Mouse (Mus musculus): ENCODE data around the gene Pmepa1. TPM values are rescaled to one million over a fixed set of nuclear protein-coding genes. Genes with fewer than 3 reads are reported as not detected.

Gene Pmepa1
- polyA plus RNA-seq, 1 experiment = 0.01 TPM

- Histone ChIP-seq H3K36me3 (ENCODE audit: control insufficient read depth) (no peaks in the 10 kb centered on the region), H3K27me3 (ENCODE audit: control insufficient read depth) (no peaks in the 10 kb centered on the region), H3K4me1 (ENCODE audit: control insufficient read depth) (no peaks in the 10 kb centered on the region), H3K4me3 (replicated peaks) (no peak overlapping the region), H3K9me3 (ENCODE audit: control insufficient read depth, low read length) (peaks cover under 1% of the 10 kb centered on the region)
- no peak for TF ChIP-seq GATA1 (IDR thresholded peaks at IDR 0.05; ENCODE audit: low read length)
- TF ChIP-seq TAL1 (IDR thresholded peaks at IDR 0.05; ENCODE audit: low read length) = no peak
These were observed 95.5 kb downstream of the Pmepa1 start for GRCm38 (mm10) chr2:173180721-173181388.

DNA sequence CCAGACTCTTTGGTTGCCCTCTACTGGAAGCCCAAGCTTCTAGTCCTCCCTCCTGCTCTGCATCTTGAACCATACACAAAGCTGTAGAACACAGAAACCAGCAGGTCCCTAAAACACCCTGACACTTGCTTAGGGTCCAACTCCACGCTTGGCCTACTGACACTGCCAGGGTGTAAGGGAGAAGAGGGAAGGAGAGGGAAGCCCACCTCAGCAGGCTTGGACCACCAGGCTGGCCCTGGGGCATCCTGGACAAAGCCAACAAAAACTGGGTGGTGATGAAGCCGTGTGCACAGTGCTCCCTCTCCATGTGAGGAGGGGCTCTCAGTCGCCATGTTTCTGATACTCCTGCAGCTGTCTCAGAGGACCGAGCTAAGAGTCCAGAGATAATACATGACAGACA is 96.3 kb downstream of the Pmepa1 start:
- TF ChIP-seq GATA1 (IDR thresholded peaks at IDR 0.05; ENCODE audit: low read length) (no peak), TAL1 (IDR thresholded peaks at IDR 0.05; ENCODE audit: low read length) (no peak)
- H3K27me3 ChIP-seq (ENCODE audit: control insufficient read depth) = no peaks in the 10 kb centered on the region
- no peak overlapping the region for H3K4me3 ChIP-seq (replicated peaks)
- no peaks in the 10 kb centered on the region for H3K36me3 ChIP-seq (ENCODE audit: control insufficient read depth)
- H3K9me3 ChIP-seq (ENCODE audit: control insufficient read depth, low read length) = peaks cover 8% of the 10 kb centered on the region
- no peaks in the 10 kb centered on the region for H3K4me1 ChIP-seq (ENCODE audit: control insufficient read depth)

GRCm38 (mm10) chr2:173179046-173179445 is 97.3 kb downstream of the Pmepa1 start:
- H3K4me3 ChIP-seq (replicated peaks) = no peak overlapping the region
- H3K36me3 ChIP-seq (ENCODE audit: control insufficient read depth) = no peaks in the 10 kb centered on the region
- H3K27me3 ChIP-seq (ENCODE audit: control insufficient read depth) = no peaks in the 10 kb centered on the region
- TF ChIP-seq TAL1 (IDR thresholded peaks at IDR 0.05; ENCODE audit: low read length) = no peak
- no peak for TF ChIP-seq GATA1 (IDR thresholded peaks at IDR 0.05; ENCODE audit: low read length)
- H3K9me3 ChIP-seq (ENCODE audit: control insufficient read depth, low read length) = peaks cover 8% of the 10 kb centered on the region
- H3K4me1 ChIP-seq (ENCODE audit: control insufficient read depth) = peaks cover 6% of the 10 kb centered on the region

- Histone ChIP-seq H3K9me3 (ENCODE audit: control insufficient read depth, low read length) (peaks cover 8% of the 10 kb centered on the region), H3K36me3 (ENCODE audit: control insufficient read depth) (no peaks in the 10 kb centered on the region), H3K4me1 (ENCODE audit: control insufficient read depth) (peaks cover 13% of the 10 kb centered on the region), H3K27me3 (ENCODE audit: control insufficient read depth) (peaks cover 2% of the 10 kb centered on the region), H3K4me3 (replicated peaks) (no peak overlapping the region)
- TF ChIP-seq GATA1 (IDR thresholded peaks at IDR 0.05; ENCODE audit: low read length) = no peak
- TF ChIP-seq TAL1 (IDR thresholded peaks at IDR 0.05; ENCODE audit: low read length) = no peak
These were observed 98.4 kb downstream of the Pmepa1 start for GRCm38 (mm10) chr2:173177951-173178350.

- Histone ChIP-seq H3K36me3 (ENCODE audit: control insufficient read depth) (no peaks in the 10 kb centered on the region), H3K27me3 (ENCODE audit: control insufficient read depth) (peaks cover 7% of the 10 kb centered on the region), H3K4me1 (ENCODE audit: control insufficient read depth) (peaks cover 13% of the 10 kb centered on the region), H3K9me3 (ENCODE audit: control insufficient read depth, low read length) (peaks cover 8% of the 10 kb centered on the region), H3K4me3 (replicated peaks) (no peak overlapping the region)
- TF ChIP-seq GATA1 (IDR thresholded peaks at IDR 0.05; ENCODE audit: low read length) (no peak), TAL1 (IDR thresholded peaks at IDR 0.05; ENCODE audit: low read length) (no peak)
These were observed 98.9 kb downstream of the Pmepa1 start for GRCm38 (mm10) chr2:173177481-173177880.

DNA sequence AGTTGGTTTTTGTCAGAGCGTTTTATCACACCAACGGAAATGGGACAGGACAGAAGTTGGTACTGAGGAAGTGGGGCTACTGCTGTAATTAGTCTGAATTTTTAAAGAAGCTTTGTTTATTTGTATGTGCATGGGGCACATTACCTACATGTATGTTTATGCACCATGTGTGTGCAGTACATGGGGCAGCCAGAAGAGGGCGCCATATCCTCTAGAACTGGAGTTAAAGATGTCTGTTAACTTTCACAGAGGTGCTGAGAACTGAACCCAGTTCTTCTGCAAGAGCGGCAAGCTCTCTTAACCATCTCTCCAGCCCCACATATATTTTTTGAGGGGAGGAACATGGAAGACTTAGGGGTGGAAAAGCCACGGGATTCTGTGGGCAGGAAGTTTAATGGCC is 100.6 kb downstream of the Pmepa1 start:
- H3K4me3 ChIP-seq (replicated peaks) = no peak overlapping the region
- peaks cover 13% of the 10 kb centered on the region for H3K4me1 ChIP-seq (ENCODE audit: control insufficient read depth)
- H3K9me3 ChIP-seq (ENCODE audit: control insufficient read depth, low read length) = peaks cover 8% of the 10 kb centered on the region
- peaks cover 24% of the 10 kb centered on the region for H3K27me3 ChIP-seq (ENCODE audit: control insufficient read depth)
- no peaks in the 10 kb centered on the region for H3K36me3 ChIP-seq (ENCODE audit: control insufficient read depth)
- TF ChIP-seq GATA1 (IDR thresholded peaks at IDR 0.05; ENCODE audit: low read length) (no peak), TAL1 (IDR thresholded peaks at IDR 0.05; ENCODE audit: low read length) (no peak)

DNA sequence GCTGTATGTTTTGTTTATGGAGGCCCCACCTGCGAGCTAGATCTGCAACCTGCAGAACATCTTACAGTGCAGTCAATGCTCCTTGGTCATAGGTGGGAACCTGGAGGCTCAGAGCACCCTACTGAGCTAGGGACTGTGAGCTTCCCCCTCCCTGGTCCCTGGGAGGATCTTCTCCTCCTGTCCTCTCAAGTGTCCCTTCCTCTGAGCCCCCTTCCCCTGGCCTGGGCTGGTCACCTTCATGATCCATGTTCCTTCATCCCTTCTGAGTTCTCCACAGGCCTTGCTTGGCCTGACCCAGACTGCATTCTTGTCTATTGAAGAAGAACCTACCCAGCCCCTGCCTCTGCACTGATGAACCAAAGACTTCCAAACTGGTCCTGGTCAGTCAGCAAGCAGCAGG is 101.8 kb downstream of the Pmepa1 start:
- Histone ChIP-seq H3K4me1 (ENCODE audit: control insufficient read depth) (peaks cover 13% of the 10 kb centered on the region), H3K36me3 (ENCODE audit: control insufficient read depth) (no peaks in the 10 kb centered on the region), H3K9me3 (ENCODE audit: control insufficient read depth, low read length) (peaks cover 8% of the 10 kb centered on the region), H3K27me3 (ENCODE audit: control insufficient read depth) (peaks cover 28% of the 10 kb centered on the region), H3K4me3 (replicated peaks) (no peak overlapping the region)
- TF ChIP-seq GATA1 (IDR thresholded peaks at IDR 0.05; ENCODE audit: low read length) = no peak
- TF ChIP-seq TAL1 (IDR thresholded peaks at IDR 0.05; ENCODE audit: low read length) = no peak

Other genes starting within 250 kb of the Pmepa1 start
- gene Ctcfl, start 157.0 kb downstream of the Pmepa1 start, polyA plus RNA-seq (2012) = not detected in 2 replicates
- 0.01 TPM in 1 of 2 replicates, not detected in the other for gene Pck1, start 123.5 kb downstream of the Pmepa1 start, polyA plus RNA-seq (2012)
- not detected in 2 replicates for gene Zbp1, start 57.6 kb downstream of the Pmepa1 start, polyA plus RNA-seq (2012)
- not detected in 2 replicates for gene 1700021F07Rik, start 246.1 kb upstream of the Pmepa1 start, polyA plus RNA-seq (2012)

Measured in erythroblast, embryonic 14.5 days (primary cell).